Mouse (Mus musculus): ENCODE measurements around the gene Gsto2. TPM values are rescaled to one million over a fixed set of nuclear protein-coding genes. Genes with fewer than 3 reads are reported as not detected.

Gsto2 gene
- polyA plus RNA-seq, 1 experiment from 2014 or later, result 1.1 TPM

GRCm38 (mm10) chr19:47917396-47917795 is 52.1 kb downstream of the Gsto2 start:
- Histone ChIP-seq H3K4me2 (peak overlapping the region; percentile 89), H3K27ac (no peak overlapping the region), H3K36me3 (no peaks in the 10 kb centered on the region), H3K27me3 (no peaks in the 10 kb centered on the region), H3K4me1 (replicated peaks) (peaks cover 31% of the 10 kb centered on the region), H3K9ac (peak overlapping the region; percentile 87), H3K9me3 (no peaks in the 10 kb centered on the region), H3K4me3 (peak overlapping the region; percentile 74)
- no peak for ATAC-seq (ENCODE audit: low FRiP score)
- WGBS, result 17% methylated on average over 4 of the region's 4 CpGs

GRCm38 (mm10) chr19:47918016-47918415 is 52.7 kb downstream of the Gsto2 start:
- H3K9ac ChIP-seq, result peak overlapping the region; percentile 87
- H3K36me3 ChIP-seq, result no peaks in the 10 kb centered on the region
- no peaks in the 10 kb centered on the region for H3K9me3 ChIP-seq
- ATAC-seq (ENCODE audit: low FRiP score), result no peak
- H3K27me3 ChIP-seq, result no peaks in the 10 kb centered on the region
- peak overlapping the region; percentile 89 for H3K4me2 ChIP-seq
- 20% methylated on average over 9 of the region's 9 CpGs for WGBS
- peaks cover 31% of the 10 kb centered on the region for H3K4me1 ChIP-seq (replicated peaks)
- H3K4me3 ChIP-seq, result peak overlapping the region; percentile 74
- no peak overlapping the region for H3K27ac ChIP-seq

- H3K4me2 ChIP-seq, result peak overlapping the region; percentile 89
- WGBS, result under 1% methylated on average over 29 of the region's 29 CpGs
- peak overlapping the region; percentile 89 for H3K27ac ChIP-seq
- ATAC-seq (ENCODE audit: low FRiP score), result peak; percentile 48
- H3K9me3 ChIP-seq, result no peaks in the 10 kb centered on the region
- H3K36me3 ChIP-seq, result no peaks in the 10 kb centered on the region
- no peaks in the 10 kb centered on the region for H3K27me3 ChIP-seq
- peak overlapping the region; percentile 74 for H3K4me3 ChIP-seq
- H3K9ac ChIP-seq, result peak overlapping the region; percentile 87
- H3K4me1 ChIP-seq (replicated peaks), result peaks cover 31% of the 10 kb centered on the region
These were observed 53.2 kb downstream of the Gsto2 start for GRCm38 (mm10) chr19:47918455-47919101.

- peak; percentile 75 for ATAC-seq (ENCODE audit: low FRiP score)
- peak within 1 kb of the TSS; percentile 87 for H3K9ac ChIP-seq
- under 1% methylated on average over 48 of the region's 48 CpGs for WGBS
These were observed 54.0 kb downstream of the Gsto2 start, which contains the start of the genes Cfap43 and Itprip for GRCm38 (mm10) chr19:47919126-47919965. Gene Cfap43 (minus strand): TSS chr19:47919287. Gene Itprip (minus strand): TSS chr19:47919299.

GRCm38 (mm10) chr19:47919966-47920375 is 54.6 kb downstream of the Gsto2 start:
- peak overlapping the region; percentile 87; the same call in 1 of the 2 replicates for H3K9ac ChIP-seq
- peak overlapping the region; percentile 89 for H3K4me2 ChIP-seq
- H3K4me1 ChIP-seq (replicated peaks), result peaks cover 31% of the 10 kb centered on the region
- no peaks in the 10 kb centered on the region for H3K36me3 ChIP-seq
- no peaks in the 10 kb centered on the region for H3K27me3 ChIP-seq
- 10% methylated on average over 8 of the region's 8 CpGs for WGBS
- H3K9me3 ChIP-seq, result no peaks in the 10 kb centered on the region
- peak; percentile 11; the same call in 1 of the 2 replicates for ATAC-seq (ENCODE audit: low FRiP score)
- peak overlapping the region; percentile 89; the same call in 1 of the 2 replicates for H3K27ac ChIP-seq
- H3K4me3 ChIP-seq, result peak overlapping the region; percentile 74

More at GRCm38 (mm10) chr19:47919126-47919965, 54.0 kb downstream of the Gsto2 start, which contains the start of the genes Cfap43 and Itprip:
- H3K4me1 ChIP-seq (replicated peaks), result peaks cover 31% of the 10 kb centered on the region
- peak within 1 kb of the TSS; percentile 74 for H3K4me3 ChIP-seq
- no peaks in the 10 kb centered on the region for H3K27me3 ChIP-seq
- H3K36me3 ChIP-seq, result no peaks in the 10 kb centered on the region
- H3K4me2 ChIP-seq, result peak within 1 kb of the TSS; percentile 89
- no peaks in the 10 kb centered on the region for H3K9me3 ChIP-seq
- peak within 1 kb of the TSS; percentile 89 for H3K27ac ChIP-seq

- Histone ChIP-seq H3K9me3 (no peaks in the 10 kb centered on the region), H3K27ac (no peak overlapping the region), H3K4me2 (no peak overlapping the region), H3K4me3 (no peak overlapping the region), H3K27me3 (no peaks in the 10 kb centered on the region), H3K4me1 (replicated peaks) (no peaks in the 10 kb centered on the region; the same call in 1 of the 2 replicates), H3K9ac (no peak overlapping the region), H3K36me3 (no peaks in the 10 kb centered on the region)
- ATAC-seq (ENCODE audit: low FRiP score), result no peak
- 82% methylated on average over 7 of the region's 7 CpGs for WGBS
These were observed 60.5 kb downstream of the Gsto2 start for GRCm38 (mm10) chr19:47925819-47926218.

- no peak overlapping the region for H3K9ac ChIP-seq
- H3K9me3 ChIP-seq, result no peaks in the 10 kb centered on the region
- no peak for ATAC-seq (ENCODE audit: low FRiP score)
- H3K4me2 ChIP-seq, result no peak overlapping the region
- H3K4me3 ChIP-seq, result no peak overlapping the region
- no peaks in the 10 kb centered on the region; the same call in 1 of the 2 replicates for H3K4me1 ChIP-seq (replicated peaks)
- no peaks in the 10 kb centered on the region for H3K36me3 ChIP-seq
- WGBS, result 85% methylated on average over 2 of the region's 2 CpGs
- no peaks in the 10 kb centered on the region for H3K27me3 ChIP-seq
- H3K27ac ChIP-seq, result no peak overlapping the region
These were observed 61.7 kb downstream of the Gsto2 start for GRCm38 (mm10) chr19:47927032-47927431.

- 74% methylated on average over 4 of the region's 4 CpGs for WGBS
- ATAC-seq (ENCODE audit: low FRiP score), result no peak; the same call in 1 of the 2 replicates
- Histone ChIP-seq H3K36me3 (no peaks in the 10 kb centered on the region), H3K9ac (no peak overlapping the region), H3K4me3 (no peak overlapping the region), H3K27ac (no peak overlapping the region), H3K4me2 (no peak overlapping the region), H3K27me3 (no peaks in the 10 kb centered on the region), H3K4me1 (replicated peaks) (no peaks in the 10 kb centered on the region; the same call in 1 of the 2 replicates), H3K9me3 (no peaks in the 10 kb centered on the region)
These were observed 63.7 kb downstream of the Gsto2 start for GRCm38 (mm10) chr19:47929043-47929442.

GRCm38 (mm10) chr19:47931982-47932638 is 66.8 kb downstream of the Gsto2 start:
- Histone ChIP-seq H3K9ac (no peak overlapping the region), H3K4me3 (no peak overlapping the region), H3K27ac (no peak overlapping the region), H3K27me3 (no peaks in the 10 kb centered on the region), H3K4me1 (replicated peaks) (peaks cover 5% of the 10 kb centered on the region; the same call in 1 of the 2 replicates), H3K4me2 (no peak overlapping the region), H3K9me3 (no peaks in the 10 kb centered on the region), H3K36me3 (no peaks in the 10 kb centered on the region)
- ATAC-seq (ENCODE audit: low FRiP score), result no peak
- 48% methylated on average over 7 of the region's 7 CpGs for WGBS

- WGBS, result 92% methylated on average over 8 of the region's 8 CpGs
- Histone ChIP-seq H3K27me3 (peaks cover 6% of the 10 kb centered on the region), H3K9me3 (no peaks in the 10 kb centered on the region), H3K4me3 (no peak overlapping the region), H3K4me2 (no peak overlapping the region), H3K4me1 (replicated peaks) (peaks cover 12% of the 10 kb centered on the region), H3K9ac (no peak overlapping the region), H3K27ac (no peak overlapping the region), H3K36me3 (no peaks in the 10 kb centered on the region)
- ATAC-seq (ENCODE audit: low FRiP score), result no peak
These were observed 68.8 kb downstream of the Gsto2 start for GRCm38 (mm10) chr19:47934146-47934545.

- Histone ChIP-seq H3K9ac (no peak overlapping the region), H3K27ac (no peak overlapping the region)
These were observed 69.4 kb downstream of the Gsto2 start for GRCm38 (mm10) chr19:47934636-47935238.

More at GRCm38 (mm10) chr19:47934636-47935238, 69.4 kb downstream of the Gsto2 start:
- ATAC-seq (ENCODE audit: low FRiP score), result no peak
- Histone ChIP-seq H3K27me3 (peaks cover 7% of the 10 kb centered on the region), H3K36me3 (no peaks in the 10 kb centered on the region), H3K4me3 (no peak overlapping the region), H3K9me3 (no peaks in the 10 kb centered on the region), H3K4me2 (no peak overlapping the region), H3K4me1 (replicated peaks) (peaks cover 12% of the 10 kb centered on the region)
- 76% methylated on average over 16 of the region's 16 CpGs for WGBS

All from hindbrain, embryonic 13.5 days (tissue).